Mouse (Mus musculus) lung, postnatal 0 days (tissue): ENCODE measurements at regions not wholly inside any gene's neighbourhood (a gene's known extent, or its start where the extent isn't known, plus 50 kb on each side); places are given as distances from the start of the nearest gene placed in this dataset.

Experiments used
- CTCF ChIP-seq: IDR thresholded peaks from 2 replicates; pipeline ENCODE4 v1.5.1; 2016; ENCODE audit warnings: antibody characterized with exemption, mild to moderate bottlenecking
- EP300 ChIP-seq: IDR thresholded peaks from 2 replicates; pipeline ENCODE4 v1.6.1; 2016; ENCODE audit warnings: antibody characterized with exemption, mild to moderate bottlenecking, control low read depth

GRCm38 (mm10) chr10:15426746-15427145 is 708.7 kb upstream of the Gje1 start:
- TF ChIP-seq CTCF (no peak), EP300 (no peak)
